Mouse (Mus musculus) stomach, embryonic 14.5 days (tissue): Measurements from ENCODE around the gene Hemgn. TPM values are rescaled to one million over a fixed set of nuclear protein-coding genes. Genes with fewer than 3 reads are reported as not detected.
A peak's percentile ranks its signal among the peaks of the same experiment; 100 is the strongest.

Experiments
- ATAC-seq: fragments of 200-750 bp; cut with Nextera tagmentation; 2 replicates; pipeline ENCODE4 v1.8.0; 2017; ENCODE audit warnings: low read depth, moderate TSS enrichment; ENCODE audit not compliant: insufficient number of reproducible peaks, insufficient read depth, low FRiP score
- H3K27ac ChIP-seq: fragments of 300-500 bp; sonication (generic); 2 replicates; pipeline ENCODE4 v1.5.1; 2014; ENCODE audit warnings: mild to moderate bottlenecking, low read length, moderate library complexity, mixed read lengths
- H3K27me3 ChIP-seq: fragments of 300-500 bp; sonication (generic); 2 replicates; pipeline ENCODE4 v1.6.1; 2014; ENCODE audit warnings: low read length, control low read depth, mixed read lengths; ENCODE audit not compliant: control insufficient read depth, insufficient read depth
- H3K36me3 ChIP-seq: fragments of 300-500 bp; sonication (generic); 2 replicates; pipeline ENCODE4 v1.6.1; 2014; ENCODE audit warnings: mild to moderate bottlenecking, control low read depth, low read length, moderate library complexity, mixed read lengths; ENCODE audit not compliant: control insufficient read depth, insufficient read depth
- H3K4me1 ChIP-seq: fragments of 300-500 bp; sonication (generic); 2 replicates; pipeline ENCODE4 v1.6.1; 2014; ENCODE audit warnings: low read length, control low read depth, mixed read lengths; ENCODE audit not compliant: control insufficient read depth, insufficient read depth
- H3K4me2 ChIP-seq: fragments of 300-500 bp; sonication (generic); replicated peaks from 2 replicates; pipeline ENCODE4 v1.6.1; 2014; ENCODE audit warnings: low read depth, low read length, control low read depth
- H3K4me3 ChIP-seq: fragments of 300-500 bp; sonication (generic); 2 replicates; pipeline ENCODE4 v1.5.1; 2014; ENCODE audit warnings: low read depth, low read length, control low read depth
- H3K9ac ChIP-seq: fragments of 300-500 bp; sonication (generic); replicated peaks from 2 replicates; pipeline ENCODE4 v1.6.1; 2014; ENCODE audit warnings: low read depth, mild to moderate bottlenecking, control low read depth, low read length, moderate library complexity, mixed read lengths
- H3K9me3 ChIP-seq: fragments of 300-500 bp; sonication (generic); 2 replicates; pipeline ENCODE4 v1.6.1; 2016; ENCODE audit warnings: low read depth, low read length, control low read depth; ENCODE audit not compliant: control insufficient read depth
- WGBS: fragments of 180-500 bp; shearing (Covaris S2); extraction: QIAGEN DNeasy Blood & Tissue Kit; methylation state at CpG from one replicate; pipeline ENCODE4 v1.1.7; 2014; 5-methylcytosine and 5-hydroxymethylcytosine counted together
- polyA plus RNA-seq: library from polyadenylated mRNA; unstranded; fragments of >200 nt; fragmentation: Nextera tagmentation; extraction: Ambion mirVana; gene quantifications from 2 replicates; pipeline ENCODE4 v1.2.1, GENCODE M21; 2014

Hemgn gene
- polyA plus RNA-seq, 1 experiment from 2014 or later = 0.94 TPM

DNA sequence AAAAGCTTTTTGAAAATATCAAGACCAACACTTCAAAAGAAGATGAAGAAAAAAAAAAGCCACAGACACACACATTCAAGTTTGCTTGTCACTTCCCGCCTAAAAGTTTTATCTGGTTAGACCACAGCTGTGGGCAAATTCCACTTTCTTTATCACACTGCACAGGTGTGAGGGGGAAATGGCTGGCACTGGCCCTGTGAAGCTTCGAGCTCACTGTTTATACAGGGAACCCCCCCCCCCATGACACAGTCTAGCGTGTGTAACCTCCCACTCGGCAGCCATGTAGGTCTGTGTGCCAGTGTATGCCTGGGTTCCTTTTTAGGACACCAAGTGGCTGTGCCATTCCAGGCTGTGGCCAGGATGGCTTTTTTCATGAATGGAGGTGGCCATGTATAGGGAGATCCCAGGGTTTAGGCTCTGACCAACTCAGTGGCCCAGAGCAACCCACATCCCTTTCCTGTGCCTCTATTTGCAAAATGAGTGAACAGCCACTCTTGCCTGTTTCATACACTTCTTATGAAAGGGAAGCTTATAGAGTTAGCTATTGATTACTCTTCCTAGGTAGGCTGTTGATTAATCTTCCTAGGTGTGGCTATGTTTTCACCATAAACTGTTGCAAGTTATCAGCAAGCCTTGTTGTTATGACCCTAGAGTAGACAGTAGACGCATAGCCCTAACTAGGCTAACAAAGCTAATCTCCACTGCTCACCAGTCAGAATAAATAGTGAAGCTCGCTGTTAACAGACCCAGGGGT, 9.1 kb downstream of the Hemgn start:
- ATAC-seq = no peak
- no peak overlapping the region for H3K9ac ChIP-seq
- no peaks in the 10 kb centered on the region for H3K4me1 ChIP-seq
- H3K4me2 ChIP-seq = no peak overlapping the region
- H3K27me3 ChIP-seq = no peaks in the 10 kb centered on the region
- H3K36me3 ChIP-seq = no peaks in the 10 kb centered on the region
- no peak overlapping the region for H3K27ac ChIP-seq
- no peak overlapping the region for H3K4me3 ChIP-seq
- 63% methylated on average over 6 of the region's 6 CpGs for WGBS
- no peaks in the 10 kb centered on the region for H3K9me3 ChIP-seq

DNA sequence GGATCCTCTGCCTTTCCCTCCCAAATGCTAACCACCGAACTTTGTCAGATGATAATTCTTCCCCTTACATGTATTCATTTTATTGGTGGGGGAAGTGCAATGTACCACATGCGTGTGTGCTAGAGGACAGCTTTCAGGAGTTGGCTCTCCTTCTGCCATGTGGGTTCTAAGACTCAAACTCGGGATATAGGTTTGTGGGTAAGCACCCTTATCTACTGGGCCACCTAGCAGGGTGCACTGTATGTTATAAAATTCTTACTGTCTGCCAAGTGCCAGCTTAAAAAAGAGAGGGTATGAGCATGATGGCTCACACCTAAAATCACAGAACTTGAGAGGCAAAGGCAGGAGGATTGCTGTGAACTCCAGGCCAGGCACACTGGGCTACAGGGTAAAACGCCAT, 14.5 kb downstream of the Hemgn start:
- Histone ChIP-seq H3K9ac (no peak overlapping the region), H3K27me3 (no peaks in the 10 kb centered on the region), H3K9me3 (no peaks in the 10 kb centered on the region), H3K4me2 (no peak overlapping the region), H3K27ac (no peak overlapping the region), H3K4me3 (no peak overlapping the region), H3K36me3 (no peaks in the 10 kb centered on the region), H3K4me1 (no peaks in the 10 kb centered on the region)
- WGBS = 82% methylated on average over 4 of the region's 4 CpGs
- no peak for ATAC-seq

DNA sequence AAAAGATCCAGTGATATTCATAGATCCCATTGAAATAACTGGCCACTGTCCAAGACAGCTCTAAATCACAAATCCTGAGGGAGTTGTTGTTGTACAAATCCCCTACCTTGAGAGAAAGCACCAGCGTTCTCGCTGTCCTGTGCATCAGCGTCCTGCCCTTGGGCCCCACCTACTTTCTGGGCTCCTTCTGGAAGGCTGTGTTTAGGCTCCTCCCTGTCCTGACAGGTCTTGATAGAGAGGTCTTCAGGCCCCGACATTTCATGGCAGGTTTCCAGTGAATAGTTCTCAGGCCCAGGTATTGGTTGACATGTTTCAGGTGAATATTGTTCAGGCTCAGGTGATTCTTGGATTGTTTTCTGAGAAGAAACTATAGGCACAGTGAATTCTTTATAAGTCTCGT, 17.6 kb downstream of the Hemgn start:
- no peaks in the 10 kb centered on the region for H3K4me1 ChIP-seq
- H3K27ac ChIP-seq = no peak overlapping the region
- H3K27me3 ChIP-seq = no peaks in the 10 kb centered on the region
- no peak overlapping the region for H3K4me2 ChIP-seq
- WGBS = 22% methylated on average over 5 of the region's 5 CpGs
- no peaks in the 10 kb centered on the region for H3K9me3 ChIP-seq
- H3K36me3 ChIP-seq = no peaks in the 10 kb centered on the region
- H3K4me3 ChIP-seq = no peak overlapping the region
- no peak overlapping the region for H3K9ac ChIP-seq
- no peak for ATAC-seq

DNA sequence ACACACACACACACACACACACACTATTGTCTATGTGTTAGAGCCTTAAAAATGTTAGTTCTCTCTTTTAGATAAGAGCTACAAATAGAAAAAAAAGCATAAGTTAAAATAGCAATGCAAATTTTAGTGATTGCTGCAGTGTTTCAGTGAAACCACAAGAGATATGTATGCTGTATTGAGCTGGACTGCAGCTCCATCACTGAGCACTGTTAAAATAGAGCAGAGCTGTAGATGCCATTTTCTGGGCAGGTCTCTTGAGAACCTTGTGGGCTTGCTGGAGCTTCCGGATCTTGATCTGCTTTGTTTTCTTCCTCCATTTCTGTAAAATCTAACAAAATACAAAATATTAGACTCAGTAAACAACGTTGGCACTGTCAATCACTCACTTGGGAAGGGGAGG, 18.9 kb downstream of the Hemgn start:
- Histone ChIP-seq H3K9ac (no peak overlapping the region), H3K27me3 (no peaks in the 10 kb centered on the region), H3K36me3 (no peaks in the 10 kb centered on the region), H3K4me3 (no peak overlapping the region), H3K27ac (no peak overlapping the region), H3K9me3 (no peaks in the 10 kb centered on the region), H3K4me2 (no peak overlapping the region), H3K4me1 (no peaks in the 10 kb centered on the region)
- ATAC-seq = no peak
- WGBS = 81% methylated on average over 2 of the region's 2 CpGs

DNA sequence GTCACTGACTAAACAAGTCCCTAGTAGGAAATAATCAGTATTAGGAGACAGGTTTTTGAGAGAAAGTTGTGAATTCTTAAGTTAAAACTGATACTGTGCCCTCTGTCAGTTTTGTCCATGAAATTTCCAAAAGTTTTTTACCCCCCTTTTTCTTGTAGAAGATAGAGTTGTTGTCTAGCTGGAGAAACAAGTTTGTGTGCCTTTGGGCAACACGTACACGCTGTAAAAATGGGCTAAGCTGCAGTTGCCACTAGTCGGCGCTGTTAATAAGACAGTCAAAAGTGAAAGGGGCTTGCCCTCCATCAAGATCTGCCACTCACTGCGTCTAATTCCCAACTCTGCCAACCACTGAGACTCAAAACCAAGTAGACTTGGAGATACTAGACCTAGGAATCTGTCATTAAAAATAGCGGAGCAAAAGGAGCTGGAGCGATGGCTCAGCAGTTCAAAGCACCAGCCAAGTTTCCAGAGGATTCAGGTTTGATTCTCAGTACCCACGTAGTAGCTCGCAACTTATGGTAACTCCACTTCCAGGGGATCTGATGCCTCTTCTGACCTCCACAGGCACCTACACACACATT, 22.8 kb downstream of the Hemgn start:
- peak overlapping the region; percentile 55 for H3K4me2 ChIP-seq
- peak overlapping the region; percentile 68; the same call in 1 of the 2 replicates for H3K9ac ChIP-seq
- H3K9me3 ChIP-seq = no peaks in the 10 kb centered on the region
- ATAC-seq = no peak
- peaks cover 10% of the 10 kb centered on the region; the same call in 1 of the 2 replicates for H3K36me3 ChIP-seq
- H3K4me3 ChIP-seq = peak overlapping the region; percentile 67
- WGBS = 22% methylated on average over 9 of the region's 9 CpGs
- H3K4me1 ChIP-seq = no peaks in the 10 kb centered on the region
- peak overlapping the region; percentile 87; the same call in 1 of the 2 replicates for H3K27ac ChIP-seq
- no peaks in the 10 kb centered on the region for H3K27me3 ChIP-seq

DNA sequence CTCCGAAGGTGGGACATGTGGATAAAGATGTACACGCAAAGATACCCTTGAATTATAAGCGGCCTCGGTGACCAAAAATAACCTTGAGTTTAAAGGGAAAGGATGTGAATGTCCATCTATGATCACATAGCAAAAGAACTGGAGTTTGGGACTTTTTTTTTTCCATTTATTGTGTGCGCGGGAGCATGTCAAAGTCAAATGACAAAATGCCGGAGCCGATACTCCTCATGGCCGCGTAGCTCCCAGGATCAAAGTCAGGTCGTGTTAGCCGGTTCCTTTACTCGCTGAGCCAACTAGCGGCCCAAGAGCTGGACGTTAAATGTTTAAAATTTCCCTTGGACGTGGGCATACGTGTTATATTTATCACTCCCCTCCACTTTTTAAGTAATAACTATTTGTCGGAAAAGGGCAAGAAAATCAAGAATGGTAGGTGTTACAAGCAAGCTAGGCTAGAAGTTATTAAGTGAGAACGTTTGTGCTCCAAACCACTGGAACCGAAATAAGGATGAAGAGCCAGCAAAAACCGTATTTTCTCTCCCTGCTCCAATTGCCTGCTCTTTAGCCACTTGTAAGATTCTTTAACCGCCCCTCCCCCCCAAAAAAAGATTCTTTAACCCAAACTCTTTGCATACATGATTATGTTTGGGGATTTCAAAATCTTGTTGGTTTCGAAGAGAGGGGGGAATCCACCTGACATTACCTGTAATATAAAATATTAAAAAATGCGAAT, 23.5 kb downstream of the Hemgn start:
- 3% methylated on average over 24 of the region's 24 CpGs for WGBS
- peak overlapping the region; percentile 67 for H3K4me3 ChIP-seq

GRCm38 (mm10) chr4:46389013-46389611, 24.2 kb downstream of the Hemgn start, which contains the start of gene Trmo:
TSS of gene Trmo (minus strand) at chr4:46389437.
- peak; percentile 93 for ATAC-seq
- Histone ChIP-seq H3K9ac (peak within 1 kb of the TSS; percentile 68), H3K27me3 (no peaks in the 10 kb centered on the region), H3K9me3 (no peaks in the 10 kb centered on the region), H3K4me1 (no peaks in the 10 kb centered on the region), H3K36me3 (peaks cover 19% of the 10 kb centered on the region; the same call in 1 of the 2 replicates), H3K4me3 (peak within 1 kb of the TSS; percentile 67), H3K27ac (peak within 1 kb of the TSS; percentile 87), H3K4me2 (peak within 1 kb of the TSS; percentile 55)
- under 1% methylated on average over 56 of the region's 56 CpGs for WGBS

More for the DNA sequence above, 23.5 kb downstream of the Hemgn start:
- Histone ChIP-seq H3K9me3 (no peaks in the 10 kb centered on the region), H3K36me3 (peaks cover 13% of the 10 kb centered on the region; the same call in 1 of the 2 replicates), H3K4me1 (no peaks in the 10 kb centered on the region), H3K9ac (peak overlapping the region; percentile 68), H3K27ac (peak overlapping the region; percentile 87), H3K4me2 (peak overlapping the region; percentile 55), H3K27me3 (no peaks in the 10 kb centered on the region)
- no peak for ATAC-seq

- Histone ChIP-seq H3K36me3 (peaks cover 19% of the 10 kb centered on the region; the same call in 1 of the 2 replicates), H3K4me1 (no peaks in the 10 kb centered on the region), H3K27me3 (no peaks in the 10 kb centered on the region), H3K9ac (no peak overlapping the region; the same call in 1 of the 2 replicates), H3K4me3 (peak overlapping the region; percentile 67), H3K27ac (no peak overlapping the region), H3K4me2 (peak overlapping the region; percentile 55), H3K9me3 (no peaks in the 10 kb centered on the region)
- ATAC-seq = no peak
- WGBS = 26% methylated on average over 5 of the region's 5 CpGs
Measured at GRCm38 (mm10) chr4:46388556-46388955, 24.8 kb downstream of the Hemgn start.
